Mouse (Mus musculus) ES-Bruce4 (cell line): ENCODE measurements around the gene Sdk2.

ENCODE experiments used
- CTCF ChIP-seq: IDR thresholded peaks from one replicate; pipeline ENCODE4 v1.8.1; 2011; ENCODE audit warnings: low read depth, low read length
- POLR2A ChIP-seq: IDR thresholded peaks from one replicate; pipeline ENCODE4 v1.8.1; 2011; ENCODE audit warnings: low read length; ENCODE audit not compliant: insufficient read depth

DNA sequence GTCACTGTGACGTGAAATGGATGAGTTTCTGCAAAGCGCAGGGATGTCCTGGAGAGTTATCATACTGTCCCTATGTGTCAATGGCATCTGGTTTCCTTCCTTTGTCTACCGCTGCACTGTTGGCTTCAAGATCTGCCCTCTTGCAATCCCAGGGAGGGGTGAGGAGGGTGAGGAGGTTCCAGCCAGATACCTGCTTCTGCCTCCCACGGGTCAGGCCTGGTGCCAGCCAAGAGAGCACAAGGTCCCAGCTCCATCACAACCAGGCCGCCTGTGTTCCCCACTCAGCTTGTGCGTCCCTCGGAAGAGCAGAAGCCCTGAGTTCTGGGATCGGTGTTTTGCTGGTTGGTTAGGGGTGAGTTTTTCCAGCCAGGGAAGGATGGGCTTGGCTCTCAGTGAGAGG, 299.6 kb downstream of the Sdk2 start:
- TF ChIP-seq POLR2A = no peak
- TF ChIP-seq CTCF = no peak
